Mouse (Mus musculus) 3T3-L1 (cell line): ENCODE measurements at regions not wholly inside any gene's neighbourhood (a gene's known extent, or its start where the extent isn't known, plus 50 kb on each side); places are given as distances from the start of the nearest gene placed in this dataset.
"Not testable (repeated sequence)": the region's sequence is repeated elsewhere in the genome, so short reads cannot be mapped to it uniquely, and the experiment has no call there.

Experiments used
- DNase-seq: peaks from one replicate; pipeline ENCODE4 v3.0.0-alpha.2; 2015; ENCODE audit warnings: low read depth, low spot score

DNA sequence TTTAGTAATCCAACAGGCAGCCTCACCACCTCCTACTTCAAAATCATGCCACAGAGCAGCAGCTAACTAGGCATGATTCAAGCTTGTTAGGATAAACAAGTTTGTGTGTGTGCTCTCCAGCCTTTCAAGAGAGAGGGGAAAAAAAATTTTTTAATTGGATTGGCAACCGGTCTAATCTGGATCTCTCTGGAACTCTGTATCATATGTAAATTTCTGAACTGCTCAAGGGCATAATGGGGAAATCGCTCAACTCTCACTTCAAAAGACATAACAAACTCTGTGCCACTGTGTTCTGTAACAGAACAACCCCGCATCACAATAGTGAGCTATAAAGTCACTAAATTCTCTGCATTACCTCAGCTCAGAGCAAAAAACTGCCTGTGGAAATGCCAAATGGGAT, 147.9 kb upstream of the Krtap11-1 start:
- DNase-seq: no peak

DNA sequence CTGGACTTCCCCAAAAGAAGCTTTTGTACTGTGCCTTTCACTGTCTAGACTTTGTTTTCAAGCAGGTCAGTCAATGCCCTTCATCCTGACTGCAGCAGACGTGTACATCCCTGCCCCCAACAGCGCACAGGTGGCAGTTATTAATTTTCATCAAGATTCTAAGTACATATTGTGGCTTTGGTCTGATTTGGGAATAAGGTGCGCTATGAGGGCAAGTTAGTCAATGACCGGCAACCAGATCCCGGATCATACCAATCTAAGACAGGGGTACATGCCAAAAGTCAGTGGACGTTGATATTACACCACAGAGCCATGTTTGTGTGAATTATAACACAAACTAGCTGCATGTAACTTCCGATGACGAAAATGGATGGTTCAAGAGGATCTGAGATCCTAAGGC, 144.7 kb upstream of the Krtap11-1 start:
- DNase-seq: not testable (repeated sequence)

DNA sequence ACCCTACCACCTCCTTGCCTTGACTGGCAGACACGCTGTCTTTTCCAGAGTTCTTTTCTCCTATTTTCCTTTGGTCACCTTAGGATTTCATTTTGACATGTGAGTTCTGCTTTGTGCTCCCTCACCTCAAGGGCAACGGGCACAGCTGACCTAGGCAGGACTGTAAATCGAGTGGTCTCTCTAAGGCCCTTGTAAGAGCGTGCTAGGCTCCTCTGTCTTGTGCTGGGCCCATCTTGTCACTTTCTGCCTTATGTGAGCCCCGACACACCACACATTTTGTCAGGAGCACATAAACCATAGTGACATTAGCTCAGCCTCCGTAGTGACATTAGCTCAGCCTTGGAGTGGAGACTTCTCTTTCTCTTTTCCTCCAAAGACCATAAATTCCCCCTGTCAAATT, 133.3 kb upstream of the Krtap11-1 start:
- no peak for DNase-seq

DNA sequence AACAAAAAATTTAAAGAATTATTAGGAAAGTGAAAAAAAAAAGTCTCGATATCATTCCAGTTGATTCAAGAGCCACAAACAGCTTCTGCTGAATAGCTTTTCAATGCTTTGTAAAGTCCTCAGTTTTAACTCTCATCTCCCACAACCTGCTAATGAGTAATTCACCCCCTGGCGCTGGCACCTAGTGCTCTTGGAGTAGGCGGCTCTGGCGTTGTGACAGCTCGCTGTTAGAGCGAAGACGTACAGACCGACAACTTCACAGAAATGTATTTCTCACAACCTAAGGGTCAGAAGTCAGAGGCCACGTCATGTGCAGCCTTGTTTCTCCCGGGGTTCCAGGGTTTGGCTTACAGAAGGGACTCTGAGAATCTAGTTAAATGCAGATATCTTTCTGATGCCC, 132.2 kb upstream of the Krtap11-1 start:
- no peak for DNase-seq

DNA sequence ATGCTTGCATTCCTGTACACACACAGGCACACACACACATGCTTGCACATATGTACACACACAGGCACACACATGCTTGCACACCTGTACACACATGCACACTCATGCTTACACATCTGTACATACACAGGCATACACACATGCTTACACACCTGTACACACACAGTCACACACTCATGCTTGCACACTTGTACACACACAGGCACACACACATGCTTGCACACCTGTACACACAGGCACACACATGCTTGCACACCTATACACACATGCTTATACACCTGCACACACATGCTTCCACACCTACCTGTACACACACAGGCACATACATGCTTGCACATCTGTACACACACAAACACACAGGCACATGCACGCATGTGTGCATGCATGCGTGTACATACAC, 131.4 kb upstream of the Krtap11-1 start:
- no peak for DNase-seq

DNA sequence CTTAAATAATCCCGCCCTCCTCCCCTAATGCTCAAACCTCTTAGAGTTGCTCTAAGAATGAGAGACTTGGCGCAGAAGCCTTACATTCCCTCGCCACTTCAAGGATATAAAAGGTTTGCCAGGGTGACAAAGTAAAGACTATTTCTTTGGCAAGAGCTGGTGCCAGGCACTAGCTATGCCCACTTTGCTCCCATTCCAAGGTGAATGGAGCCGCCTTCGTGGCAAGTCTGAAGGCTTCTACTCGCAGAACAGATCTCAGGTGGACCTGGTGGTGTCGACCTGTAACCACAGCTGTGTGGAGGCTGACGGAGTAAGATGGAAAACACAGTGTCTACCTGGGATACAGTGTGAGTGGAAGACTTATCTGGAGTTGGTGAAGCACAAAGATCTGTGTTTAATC, 130.8 kb upstream of the Krtap11-1 start:
- DNase-seq: no peak

DNA sequence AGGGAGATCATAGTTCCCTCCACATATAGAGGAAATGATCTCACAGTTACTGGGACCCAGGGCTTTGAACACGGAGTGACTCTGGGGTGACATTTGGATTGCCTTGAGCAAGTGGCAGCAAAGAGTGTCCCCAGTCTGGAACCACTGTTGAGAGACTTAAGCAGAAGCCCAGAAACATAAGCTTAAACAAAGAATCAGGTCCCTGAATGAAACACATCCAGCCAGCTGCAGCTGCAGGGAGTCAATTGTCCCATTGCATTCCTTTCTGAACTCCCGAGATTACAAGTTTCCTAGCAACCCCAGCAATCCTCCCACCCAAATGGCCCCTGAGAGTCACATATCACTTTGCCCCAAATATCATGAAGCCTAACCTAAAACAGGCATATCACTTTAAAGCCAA, 128.7 kb upstream of the Krtap11-1 start:
- DNase-seq: no peak

DNA sequence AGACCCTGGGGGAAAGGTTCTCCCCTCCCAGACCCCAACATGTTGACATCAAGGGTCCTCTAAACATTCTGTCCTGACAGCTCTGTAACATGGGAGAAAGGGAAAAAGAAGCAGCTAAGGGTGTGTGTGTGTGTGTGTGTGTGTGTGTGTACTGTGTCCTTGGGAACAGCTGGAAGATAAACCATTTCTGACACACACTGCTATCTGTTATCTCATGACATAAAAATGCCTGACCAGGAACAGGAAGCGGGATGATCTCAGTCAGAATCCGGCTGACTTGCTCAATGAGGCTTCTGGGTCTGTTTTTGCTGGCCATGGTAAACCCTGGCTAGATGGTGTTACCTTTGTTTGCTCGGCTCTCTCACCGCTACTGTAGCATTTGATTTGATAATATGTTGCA, 124.8 kb upstream of the Krtap11-1 start:
- peak; percentile 16 for DNase-seq

DNA sequence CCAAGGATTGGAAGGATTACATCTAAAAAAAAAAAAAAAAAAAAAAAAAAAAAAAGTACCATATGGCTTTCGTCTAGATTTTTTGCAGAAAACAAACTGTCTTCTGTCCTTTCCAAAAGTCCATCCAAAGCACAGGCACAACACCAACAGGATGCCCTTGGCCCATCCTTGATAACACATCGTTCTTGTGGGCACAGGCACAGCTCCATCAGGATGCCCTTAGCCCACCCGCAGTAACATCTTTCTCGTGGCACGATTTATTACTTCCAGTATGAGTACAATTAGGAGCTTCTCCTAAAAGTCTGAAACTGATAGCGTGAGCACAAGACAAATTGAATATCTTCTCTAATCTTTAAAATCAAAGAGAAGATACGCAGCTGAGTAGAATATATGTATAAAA, 124.4 kb upstream of the Krtap11-1 start:
- DNase-seq: no peak

DNA sequence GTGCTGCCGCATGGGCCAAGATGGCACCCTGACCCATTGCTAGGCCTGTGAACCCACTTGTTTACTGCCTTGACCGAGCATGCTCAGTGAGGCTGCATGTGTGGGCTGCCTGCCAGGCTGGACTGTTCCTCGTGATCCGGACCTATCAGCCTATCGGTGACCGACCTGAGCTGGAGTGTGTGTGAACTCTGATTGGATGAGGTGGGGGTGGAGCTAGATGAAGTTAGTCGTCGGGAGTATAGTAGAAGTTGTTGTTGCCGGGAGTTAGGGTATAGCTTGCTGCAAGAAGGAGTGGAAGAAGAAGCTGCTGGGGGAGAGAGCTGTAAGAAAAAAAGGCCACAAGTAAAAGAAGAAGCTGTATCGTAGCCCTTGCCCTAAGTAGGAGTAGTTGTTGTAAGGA, 122.3 kb upstream of the Krtap11-1 start:
- no peak for DNase-seq

DNA sequence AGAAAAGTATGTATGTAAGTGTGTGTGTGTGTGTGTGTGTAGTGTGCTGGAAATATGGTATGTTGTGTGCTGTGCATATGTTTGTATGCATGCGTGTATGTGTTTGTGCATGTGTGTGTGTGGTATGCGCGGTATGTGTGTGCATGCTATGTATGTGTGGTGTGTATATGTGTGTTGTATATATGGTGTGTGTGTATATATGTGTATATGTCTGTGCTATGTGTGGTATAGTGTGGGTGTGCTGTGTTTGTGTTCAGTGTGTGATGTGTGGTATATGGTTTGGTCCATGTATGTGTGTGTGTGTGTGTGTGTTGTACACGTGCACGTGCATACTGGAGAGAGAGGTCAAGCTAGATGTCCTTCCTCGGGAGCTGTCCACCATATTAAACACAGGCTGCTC, 108.5 kb upstream of the Krtap11-1 start:
- no peak for DNase-seq

DNA sequence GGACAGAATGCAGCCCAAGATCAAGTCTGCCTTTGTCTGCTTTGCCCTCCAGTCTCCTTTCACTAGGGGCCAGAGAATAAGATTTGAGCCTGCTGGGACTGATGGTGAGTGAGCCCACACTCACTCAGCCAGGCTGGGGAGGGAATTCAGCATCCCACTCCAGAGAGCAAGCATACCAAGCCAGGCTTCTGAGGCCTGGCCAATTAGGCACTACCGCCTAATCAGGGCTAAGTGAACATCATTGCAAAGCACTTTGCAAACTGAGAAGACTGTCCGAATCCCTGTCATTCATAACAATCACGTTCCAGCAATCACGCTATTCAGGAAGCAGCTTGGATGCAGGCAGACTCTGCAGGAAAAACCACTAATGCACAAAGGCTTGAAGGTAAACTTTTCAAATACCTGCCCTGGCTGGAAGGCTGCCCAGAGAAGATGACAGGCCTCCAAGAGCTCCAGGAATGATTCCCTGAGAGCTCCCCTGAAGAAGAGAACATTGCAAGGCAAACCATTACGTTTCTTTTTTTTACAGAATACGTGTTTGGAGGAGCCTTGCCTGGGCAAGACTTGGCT, 107.5 kb upstream of the Krtap11-1 start:
- DNase-seq: no peak

DNA sequence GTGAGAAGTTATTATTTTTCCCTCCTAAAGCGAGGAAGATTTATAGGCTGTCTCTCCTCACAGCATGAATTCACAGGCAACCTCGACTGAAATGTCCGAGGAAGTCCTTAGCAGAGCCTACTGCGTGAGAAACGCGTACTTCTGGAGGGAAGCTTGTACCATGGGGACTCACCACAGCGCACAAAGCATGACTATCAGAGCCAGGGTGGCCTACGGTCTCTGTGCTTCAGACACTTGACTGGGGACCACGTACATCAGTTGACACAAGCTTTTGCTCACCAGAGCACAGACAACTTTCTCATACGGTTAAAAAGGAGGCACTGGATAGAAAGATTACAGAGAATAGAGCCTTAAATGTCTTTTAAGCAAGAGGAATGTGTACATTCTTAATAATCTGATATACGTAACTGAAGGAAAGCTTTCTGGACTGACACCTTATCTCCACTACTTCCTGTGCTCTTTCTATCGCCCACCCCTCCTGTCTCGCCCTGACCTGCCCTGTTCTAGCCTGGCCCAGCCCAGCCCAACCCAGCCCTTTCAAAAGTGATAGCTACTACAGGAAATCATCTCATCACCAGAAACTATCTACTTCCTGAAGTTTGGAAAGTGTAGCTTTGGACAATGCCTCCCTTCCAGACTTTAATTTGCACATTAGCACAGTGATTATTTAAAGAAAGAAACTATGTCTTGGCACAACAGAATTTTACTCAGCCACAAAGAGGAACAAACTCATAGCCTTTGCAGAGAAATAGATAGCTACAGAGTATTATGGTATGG, 104.2 kb upstream of the Krtap11-1 start:
- DNase-seq: no peak

DNA sequence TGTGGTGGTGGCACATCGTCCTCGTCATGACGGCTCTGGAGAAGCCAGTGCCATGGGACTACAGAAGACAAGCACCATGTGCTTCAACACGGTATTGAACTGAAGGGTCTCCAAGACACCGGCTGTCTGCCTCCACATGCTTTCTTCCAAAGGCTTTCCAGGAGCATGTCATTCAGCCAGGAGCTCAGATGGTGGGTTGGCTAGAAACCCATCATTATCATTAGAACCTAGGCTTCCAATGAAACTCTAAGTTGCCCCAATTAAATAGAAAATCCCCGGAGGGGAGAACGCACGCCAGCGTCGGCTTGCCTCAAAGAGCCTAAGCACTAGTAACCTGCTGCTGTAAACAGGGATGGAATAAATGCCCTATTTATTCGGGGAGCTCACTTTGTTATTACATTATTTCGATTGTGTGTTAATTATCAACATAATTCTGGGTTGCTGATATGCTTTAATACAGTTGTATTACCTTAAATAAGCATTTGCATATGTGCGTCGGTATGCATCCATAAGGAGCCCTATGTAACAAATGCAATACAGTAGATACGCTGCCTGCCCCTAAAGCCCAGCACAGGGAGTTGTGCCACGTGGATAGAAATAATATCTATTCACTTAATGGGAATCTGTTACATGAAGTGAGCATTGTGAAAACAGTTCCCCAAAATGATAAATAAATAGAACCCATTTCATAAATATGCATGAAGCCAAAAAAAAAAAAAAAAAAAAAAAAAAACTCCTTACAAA, 103.3 kb upstream of the Krtap11-1 start:
- DNase-seq: no peak

DNA sequence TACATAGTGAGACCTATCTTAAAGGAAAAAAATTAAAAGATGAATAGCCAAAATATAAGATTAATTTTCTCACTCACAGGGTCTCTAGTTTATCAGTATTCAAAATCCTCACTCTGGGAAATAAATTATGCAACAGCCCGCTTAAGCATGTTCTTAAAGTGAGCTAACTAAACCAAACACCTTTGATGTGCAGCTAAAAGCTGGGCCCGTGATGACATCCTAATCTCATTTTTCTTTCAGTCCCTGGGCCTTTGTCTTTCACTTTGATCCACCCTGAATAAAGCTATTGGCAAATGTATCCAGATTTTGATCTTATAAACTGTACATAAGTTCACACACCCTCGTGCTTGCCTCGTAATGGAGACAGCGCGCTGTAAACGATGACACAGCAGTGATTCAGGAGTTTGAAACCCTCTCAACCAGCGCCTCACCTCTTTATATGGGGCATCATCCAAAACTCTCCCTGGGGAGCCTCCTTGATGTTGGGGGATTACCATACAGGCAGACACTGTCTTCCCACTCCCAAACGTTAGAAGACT, 100.3 kb upstream of the Krtap11-1 start:
- no peak for DNase-seq

DNA sequence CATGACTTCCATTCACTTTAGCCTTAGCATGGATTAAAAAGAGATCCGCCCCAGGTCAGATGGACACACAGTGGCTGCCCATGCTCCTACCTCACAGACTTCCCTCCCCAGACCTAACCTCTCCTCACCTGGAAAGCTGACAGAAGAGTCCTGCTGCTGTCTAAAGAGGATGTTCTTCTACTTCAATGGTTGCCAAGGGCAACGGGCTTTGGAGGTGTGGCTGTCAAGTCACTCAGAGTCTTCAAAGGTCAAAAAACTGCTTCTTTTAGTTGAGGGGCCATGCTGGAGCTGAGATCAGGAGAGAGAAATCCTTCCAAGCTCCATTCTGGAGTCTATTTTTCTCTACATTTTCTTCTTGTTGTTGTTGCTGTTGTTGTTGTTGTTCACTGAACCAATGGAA, 89.1 kb upstream of the Krtap11-1 start:
- DNase-seq: no peak

DNA sequence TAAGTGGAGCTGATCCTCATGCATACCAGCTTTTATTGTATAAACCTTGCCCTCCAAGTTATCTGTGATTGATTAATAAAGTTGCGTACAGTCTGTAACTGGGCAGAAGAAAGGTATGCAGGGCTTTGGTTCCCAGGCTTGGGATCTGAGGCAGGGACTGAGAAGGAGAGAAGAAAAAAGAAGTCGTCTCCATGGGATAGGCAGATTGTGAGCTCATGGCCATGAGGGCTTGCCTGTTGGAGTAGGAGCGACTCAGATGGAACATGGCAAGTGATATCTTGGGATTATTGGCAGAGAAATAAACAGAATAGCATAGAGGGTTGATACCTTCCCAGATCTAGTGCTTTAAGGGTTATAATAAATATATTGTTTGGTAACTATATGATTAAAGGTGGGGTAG, 85.1 kb upstream of the Krtap11-1 start:
- no peak for DNase-seq

DNA sequence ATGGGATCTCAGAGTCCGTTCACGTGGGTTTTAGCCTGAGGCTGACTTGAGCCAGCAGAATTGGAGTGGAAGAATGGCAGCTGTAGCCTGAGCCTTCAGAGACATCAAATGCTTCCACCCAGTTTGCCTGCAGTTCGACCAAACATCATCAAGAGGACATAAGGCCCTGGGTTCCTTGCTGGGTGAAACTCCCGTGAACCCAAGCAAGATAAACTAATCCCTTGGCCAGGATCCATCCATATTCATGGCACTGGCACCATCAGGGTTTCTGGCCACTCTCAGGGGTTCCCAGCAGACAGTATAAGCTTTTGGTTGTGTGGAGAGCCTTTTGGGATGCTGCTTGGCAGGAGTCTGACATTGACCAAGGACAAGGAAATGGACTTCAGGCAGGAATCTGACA, 77.7 kb upstream of the Krtap11-1 start:
- no peak for DNase-seq

DNA sequence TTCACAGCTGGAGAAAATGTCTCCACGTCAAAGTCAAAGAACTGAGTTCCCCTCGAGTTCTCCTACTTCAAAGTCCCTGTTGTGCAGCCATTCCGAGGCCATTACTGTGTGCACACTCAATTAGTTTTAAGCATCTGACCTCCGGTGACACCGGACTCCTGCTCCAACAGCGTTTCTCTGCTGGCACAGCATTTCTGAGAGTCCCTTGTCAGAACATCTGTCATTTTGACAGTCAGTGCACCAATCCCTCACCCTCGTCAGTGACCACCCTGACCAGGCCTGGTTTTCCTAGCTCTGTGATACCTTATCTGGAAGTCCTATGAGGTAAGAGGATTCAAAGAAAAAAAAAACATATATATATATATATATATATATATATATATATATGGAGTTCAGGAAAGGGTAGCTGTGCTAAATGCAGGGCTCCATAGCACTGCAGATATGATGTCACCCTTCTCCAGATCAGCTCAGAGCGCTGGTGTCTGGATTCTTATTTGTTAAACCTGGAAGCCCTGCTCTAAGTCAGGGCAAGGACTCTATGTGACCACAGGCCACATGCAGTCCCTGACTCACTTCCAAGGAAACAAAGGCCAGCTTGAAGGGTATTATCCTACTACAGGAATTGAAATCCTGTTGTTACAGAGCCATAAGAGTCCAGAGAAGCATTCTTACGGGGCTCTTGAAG, 63.1 kb upstream of the Krtap11-1 start:
- DNase-seq: no peak

DNA sequence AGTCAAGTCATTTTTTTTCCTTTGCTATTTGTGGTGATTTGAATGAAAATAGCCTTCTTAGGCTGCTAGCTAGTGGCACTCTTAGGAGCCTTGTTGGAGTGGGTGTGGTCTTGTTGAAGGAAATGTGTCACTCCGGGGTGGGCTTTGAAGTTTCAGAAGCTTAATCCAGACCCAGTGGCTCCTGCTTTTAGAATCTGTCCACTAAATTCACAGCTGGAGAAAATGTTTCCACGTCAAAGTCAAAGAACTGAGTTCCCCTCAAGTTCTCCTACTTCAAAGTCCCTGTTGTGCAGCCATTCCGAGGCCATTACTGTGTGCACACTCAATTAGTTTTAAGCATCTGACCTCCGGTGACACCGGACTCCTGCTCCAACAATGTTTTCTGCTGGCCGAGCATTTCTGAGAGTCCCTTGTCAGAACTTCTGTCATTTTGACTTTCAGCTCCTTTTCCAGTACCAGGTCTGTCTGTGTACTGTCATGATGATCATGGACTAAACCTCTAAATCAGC, 61.2 kb upstream of the Krtap11-1 start:
- no peak for DNase-seq

DNA sequence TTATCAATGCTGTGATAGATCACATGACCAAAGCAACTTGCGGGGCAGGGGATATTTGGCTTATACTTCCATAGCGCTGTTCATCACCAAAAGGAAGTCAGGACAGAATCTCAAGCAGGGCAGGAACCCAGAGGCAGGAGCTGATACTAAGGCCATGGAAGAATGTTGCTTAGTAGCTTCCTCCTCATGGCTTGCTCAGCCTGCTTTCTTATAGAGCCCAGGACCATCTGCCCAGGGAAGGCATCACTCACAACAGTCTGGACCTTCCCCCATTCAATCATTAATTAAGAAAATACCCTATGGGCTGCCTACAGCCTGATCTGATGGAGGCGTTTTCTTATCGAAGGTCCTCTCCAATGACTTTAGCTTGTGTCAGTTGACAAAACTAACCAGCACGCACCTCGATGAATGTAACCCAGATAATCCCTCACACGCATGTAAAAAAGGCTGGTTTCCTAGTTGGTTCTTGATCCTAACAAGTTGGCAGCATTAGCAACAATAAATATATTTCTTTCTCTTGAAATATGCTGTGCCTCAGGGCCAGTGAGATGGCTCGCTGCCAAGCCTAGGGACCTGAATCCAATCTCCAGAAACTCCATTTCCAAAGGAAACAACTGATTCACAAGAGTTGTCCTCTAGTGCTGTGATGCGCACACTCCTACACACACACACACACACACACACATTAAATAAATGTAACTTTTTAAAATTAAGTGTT, 60.6 kb upstream of the Krtap11-1 start:
- DNase-seq: no peak
